Mouse (Mus musculus): ENCODE results near the gene Tepsin.

GRCm38 (mm10) chr11:120069261-120069660 is 29.3 kb downstream of the Tepsin start:
- TF ChIP-seq CTCF (IDR thresholded peaks at IDR 0.05; ENCODE audit: low read depth) (no peak), EP300 (IDR thresholded peaks at IDR 0.05; ENCODE audit: low read depth) (no peak)

All from heart, postnatal 0 days (tissue).